24 mouse cellular contexts compared by ENCODE assay signal in genomic region chr10:96579436-96579835, GRCm38 (mm10). TPM values are rescaled to one million over a fixed set of nuclear protein-coding genes. Genes with fewer than 3 reads are reported as not detected.
DNase-seq lines count a peak whose midpoint lies in the region; ATAC-seq lines count a peak whose summit lies in the region.
"Had no signal": no experiment of that assay in that cellular context is flagged by ENCODE, and none has a peak within 500 bp of the region (broad histone marks: within the 10 kb centered on the region; RNA-seq: fewer than 3 reads in every experiment).

No protein-coding gene starts in this region.

- H3K9me3 ChIP-seq in lung, embryonic 16.5 days (ENCODE audit: control insufficient read depth, low read length): no peaks in the 10 kb centered on the region
- no peaks in the 10 kb centered on the region for H3K9me3 ChIP-seq in embryonic facial prominence, embryonic 12.5 days
- H3K9me3 ChIP-seq: hindbrain, embryonic 12.5 days; intestine, embryonic 15.5 days; limb, embryonic 12.5 days; midbrain, embryonic 12.5 days had no signal

- no peaks in the 10 kb centered on the region for H3K27me3 ChIP-seq in lung, embryonic 16.5 days (ENCODE audit: control insufficient read depth, insufficient read depth, low read depth, low read length)
- H3K27me3 ChIP-seq in embryonic facial prominence, embryonic 12.5 days: no peaks in the 10 kb centered on the region
- H3K27me3 ChIP-seq: hindbrain, embryonic 12.5 days; intestine, embryonic 15.5 days; limb, embryonic 12.5 days; midbrain, embryonic 12.5 days had no signal

- H3K4me2 ChIP-seq in lung, embryonic 16.5 days (ENCODE audit: low read depth, low read length): no peak overlapping the region
- no peak overlapping the region for H3K4me2 ChIP-seq in embryonic facial prominence, embryonic 12.5 days (replicated peaks)
- H3K4me2 ChIP-seq: hindbrain, embryonic 12.5 days; intestine, embryonic 15.5 days; limb, embryonic 12.5 days; liver, embryonic 11.5 days; midbrain, embryonic 12.5 days had no signal

- ATAC-seq in lung, embryonic 16.5 days (ENCODE audit: low read depth): 0 out of 2 replicates have a peak, but pooled peaks have one; percentile 34
- peak; percentile 60 for ATAC-seq in CD4-positive, CD25-positive, alpha-beta regulatory T cell, adult 4 months
- ATAC-seq in embryonic facial prominence, embryonic 12.5 days (ENCODE audit: insufficient number of reproducible peaks, insufficient read depth, low FRiP score, low TSS enrichment): peak; percentile 56; the same call in 1 of the 2 replicates
- ATAC-seq: intestine, embryonic 15.5 days; liver, postnatal 0 days had no signal

- 40% methylated on average over 4 of the region's 4 CpGs for WGBS in lung, embryonic 16.5 days
- WGBS in embryonic facial prominence, embryonic 12.5 days: 27% methylated on average over 4 of the region's 4 CpGs

- no peaks in the 10 kb centered on the region for H3K4me1 ChIP-seq in lung, embryonic 16.5 days (replicated peaks; ENCODE audit: control insufficient read depth, insufficient read depth, low read length)
- H3K4me1 ChIP-seq in embryonic facial prominence, embryonic 12.5 days: peaks cover 7% of the 10 kb centered on the region
- H3K4me1 ChIP-seq: hindbrain, embryonic 12.5 days; intestine, embryonic 15.5 days had no signal

- DNase-seq in lung, adult 18-20 months: no peak
- peak; percentile 72 for DNase-seq in naive thymus-derived CD4-positive, alpha-beta T cell, adult 2 months (ENCODE audit: low read depth)
- DNase-seq in ovary, postnatal 14 days (ENCODE audit: low spot score): no peak
- no peak for DNase-seq in cerebellum, postnatal 36 days
- DNase-seq: adrenal gland, postnatal 36 days; cerebellum, adult 11 months; cerebellum, adult 9-11 months; gastrocnemius, postnatal 36 days; heart, adult 2 months; kidney, adult 9 months; kidney, postnatal 36 days; liver, postnatal 0 days; right cerebral cortex, postnatal 25 days; spleen, adult 18-20 months; thymus, postnatal 25 days had no signal

- H3K4me3 ChIP-seq in lung, embryonic 16.5 days (ENCODE audit: low read length): no peak overlapping the region
- no peak overlapping the region for H3K4me3 ChIP-seq in embryonic facial prominence, embryonic 12.5 days
- H3K4me3 ChIP-seq: heart, adult 2 months; hindbrain, embryonic 12.5 days; intestine, embryonic 15.5 days; limb, embryonic 12.5 days; midbrain, embryonic 12.5 days had no signal

- H3K9ac ChIP-seq in lung, embryonic 16.5 days (ENCODE audit: low read length): no peak overlapping the region
- H3K9ac ChIP-seq in embryonic facial prominence, embryonic 12.5 days: no peak overlapping the region
- H3K9ac ChIP-seq: hindbrain, embryonic 12.5 days; intestine, embryonic 15.5 days; limb, embryonic 12.5 days; liver, postnatal 0 days; midbrain, embryonic 12.5 days had no signal

- 0 out of 2 replicates have a peak overlapping the region, but pooled peaks have one; percentile 39 for H3K27ac ChIP-seq in lung, embryonic 16.5 days (ENCODE audit: low read length)
- H3K27ac ChIP-seq in embryonic facial prominence, embryonic 12.5 days: no peak overlapping the region
- H3K27ac ChIP-seq: heart, adult 2 months; hindbrain, embryonic 12.5 days; intestine, embryonic 15.5 days; limb, embryonic 12.5 days; macrophage; midbrain, embryonic 12.5 days had no signal

- H3K36me3 ChIP-seq in lung, embryonic 16.5 days (ENCODE audit: control insufficient read depth, insufficient read depth, low read length): no peaks in the 10 kb centered on the region
- H3K36me3 ChIP-seq in embryonic facial prominence, embryonic 12.5 days: no peaks in the 10 kb centered on the region
- H3K36me3 ChIP-seq: hindbrain, embryonic 12.5 days; intestine, embryonic 15.5 days; limb, embryonic 12.5 days; midbrain, embryonic 12.5 days had no signal

RNA-seq across cellular contexts. Expression of gene Btg1, which starts 37.4 kb away (rescaled TPM):
- 58.6 and 62.4 TPM in 2 replicates for polyA plus RNA-seq in lung, embryonic 16.5 days (2015; fragmentation: Nextera tagmentation; extraction: Ambion mirVana)
- polyA plus RNA-seq in CD4-positive, CD25-positive, alpha-beta regulatory T cell, adult 4 months (2017; shearing (Covaris generic)): 100 to 1,000 TPM; 220 to 247 TPM
- 70.3 and 71.9 TPM in 2 replicates for polyA plus RNA-seq in embryonic facial prominence, embryonic 12.5 days (2016; fragmentation: Nextera tagmentation; extraction: Ambion mirVana)
